9 mouse cellular contexts compared by ENCODE assay signal in genomic region chr1:120258245-120258644, GRCm38 (mm10). TPM values are rescaled to one million over a fixed set of nuclear protein-coding genes. Genes with fewer than 3 reads are reported as not detected.
DNase-seq lines count a peak whose midpoint lies in the region; ATAC-seq and TF ChIP-seq lines count a peak whose summit lies in the region.
"Had no signal": no experiment of that assay in that cellular context is flagged by ENCODE, and none has a peak within 500 bp of the region (broad histone marks: within the 10 kb centered on the region; RNA-seq: fewer than 3 reads in every experiment).

No protein-coding gene starts in this region.

- ATAC-seq in embryonic facial prominence, embryonic 13.5 days (ENCODE audit: insufficient number of reproducible peaks, insufficient read depth, low FRiP score, low TSS enrichment, low read depth): no peak
- ATAC-seq in liver, postnatal 0 days: no peak
- no peak for ATAC-seq in midbrain, embryonic 15.5 days (replicated peaks)

- peaks cover 11% of the 10 kb centered on the region; the same call in 1 of the 2 replicates for H3K27me3 ChIP-seq in heart, embryonic 10.5 days (ENCODE audit: insufficient read depth, poor library complexity, severe bottlenecking)
- H3K27me3 ChIP-seq in C2C12 (ENCODE audit: control insufficient read depth, insufficient read depth, insufficient read length): no peaks in the 10 kb centered on the region
- peaks cover under 1% of the 10 kb centered on the region; the same call in 1 of the 2 replicates for H3K27me3 ChIP-seq in embryonic facial prominence, embryonic 13.5 days
- H3K27me3 ChIP-seq in liver, postnatal 0 days (ENCODE audit: insufficient read depth, low read length): no peaks in the 10 kb centered on the region
- H3K27me3 ChIP-seq in midbrain, embryonic 15.5 days (replicated peaks): no peaks in the 10 kb centered on the region; the same call in 1 of the 2 replicates

- no peak for DNase-seq in heart, embryonic 10.5 days (ENCODE audit: low spot score)
- DNase-seq in heart, postnatal 14 days: no peak
- DNase-seq in liver, postnatal 0 days: no peak
- no peak for DNase-seq in layer of hippocampus, postnatal 14 days (ENCODE audit: low spot score in 2 of 2)
- no peak for DNase-seq in B cell, adult 2 months

- H3K4me3 ChIP-seq in heart, embryonic 10.5 days: no peak overlapping the region
- H3K4me3 ChIP-seq in C2C12 (ENCODE audit: insufficient read depth, poor library complexity, severe bottlenecking): peak overlapping the region; percentile 25
- no peak overlapping the region for H3K4me3 ChIP-seq in embryonic facial prominence, embryonic 13.5 days
- 0 out of 2 replicates have a peak overlapping the region, but pooled peaks have one; percentile 1 for H3K4me3 ChIP-seq in liver, postnatal 0 days (ENCODE audit: low read depth, low read length)
- H3K4me3 ChIP-seq in midbrain, embryonic 15.5 days: no peak overlapping the region
- H3K4me3 ChIP-seq: midbrain, embryonic 12.5 days had no signal

- H3ac ChIP-seq in C2C12 (ENCODE audit: control insufficient read depth, insufficient read length, low read depth): peak overlapping the region; percentile 65

- H3K4me1 ChIP-seq in heart, embryonic 10.5 days: peaks cover 23% of the 10 kb centered on the region
- H3K4me1 ChIP-seq in embryonic facial prominence, embryonic 13.5 days: peaks cover 14% of the 10 kb centered on the region
- peaks cover 56% of the 10 kb centered on the region for H3K4me1 ChIP-seq in liver, postnatal 0 days (ENCODE audit: insufficient read depth)
- no peaks in the 10 kb centered on the region for H3K4me1 ChIP-seq in midbrain, embryonic 15.5 days

- no peaks in the 10 kb centered on the region for H3K9me3 ChIP-seq in heart, embryonic 10.5 days
- H3K9me3 ChIP-seq in embryonic facial prominence, embryonic 13.5 days: no peaks in the 10 kb centered on the region
- H3K9me3 ChIP-seq in liver, postnatal 0 days (ENCODE audit: low read length): no peaks in the 10 kb centered on the region
- H3K9me3 ChIP-seq in midbrain, embryonic 15.5 days: no peaks in the 10 kb centered on the region
- H3K9me3 ChIP-seq: midbrain, embryonic 12.5 days had no signal

- H3K27ac ChIP-seq in heart, embryonic 10.5 days: peak overlapping the region; percentile 74
- H3K27ac ChIP-seq in embryonic facial prominence, embryonic 13.5 days: no peak overlapping the region
- no peak overlapping the region for H3K27ac ChIP-seq in liver, postnatal 0 days (ENCODE audit: low read depth)
- H3K27ac ChIP-seq in midbrain, embryonic 15.5 days: no peak overlapping the region
- H3K27ac ChIP-seq: midbrain, embryonic 12.5 days had no signal

- no peaks in the 10 kb centered on the region for H3K36me3 ChIP-seq in heart, embryonic 10.5 days
- no peaks in the 10 kb centered on the region for H3K36me3 ChIP-seq in C2C12 (ENCODE audit: control insufficient read depth, insufficient read depth)
- no peaks in the 10 kb centered on the region for H3K36me3 ChIP-seq in embryonic facial prominence, embryonic 13.5 days
- peaks cover 20% of the 10 kb centered on the region; the same call in 1 of the 2 replicates for H3K36me3 ChIP-seq in liver, postnatal 0 days (replicated peaks; ENCODE audit: insufficient read depth, low read length)
- H3K36me3 ChIP-seq in midbrain, embryonic 15.5 days (replicated peaks): no peaks in the 10 kb centered on the region
- H3K36me3 ChIP-seq: midbrain, embryonic 12.5 days had no signal

- no peaks in the 10 kb centered on the region for H3K79me3 ChIP-seq in C2C12 (ENCODE audit: low read depth)

- 76% methylated on average over 8 of the region's 8 CpGs for WGBS in heart, embryonic 10.5 days
- WGBS in embryonic facial prominence, embryonic 13.5 days: 48% methylated on average over 8 of the region's 8 CpGs
- whole genome bisulfite sequencing in liver, postnatal 0 days (ENCODE audit: insufficient replicate concordance): 61% methylated on average over 8 of the region's 8 CpGs
- WGBS in midbrain, embryonic 15.5 days: 75% methylated on average over 8 of the region's 8 CpGs

- H3K79me2 ChIP-seq in C2C12 (ENCODE audit: control insufficient read depth, insufficient read depth): no peaks in the 10 kb centered on the region

- no peak for TF ChIP-seq CTCF in C2C12 (IDR thresholded peaks at IDR 0.05; ENCODE audit: control insufficient read depth, insufficient read depth, insufficient read length)
- TF ChIP-seq CTCF in liver, postnatal 0 days (IDR thresholded peaks at IDR 0.05; ENCODE audit: low read depth): no peak

- H3K4me2 ChIP-seq in embryonic facial prominence, embryonic 13.5 days: peak overlapping the region; percentile 29; the same call in 1 of the 2 replicates
- peak overlapping the region; percentile 59 for H3K4me2 ChIP-seq in liver, postnatal 0 days (ENCODE audit: low read depth, low read length)
- H3K4me2 ChIP-seq in midbrain, embryonic 15.5 days: no peak overlapping the region
- H3K4me2 ChIP-seq: midbrain, embryonic 12.5 days had no signal

- H3K9ac ChIP-seq in embryonic facial prominence, embryonic 13.5 days: 0 out of 2 replicates have a peak overlapping the region, but pooled peaks have one; percentile 8
- H3K9ac ChIP-seq in liver, postnatal 0 days (replicated peaks): peak overlapping the region; percentile 41; the same call in 1 of the 2 replicates
- no peak overlapping the region for H3K9ac ChIP-seq in midbrain, embryonic 15.5 days
- H3K9ac ChIP-seq: midbrain, embryonic 12.5 days had no signal

- intact Hi-C loops in heart, postnatal 14 days (cut with DNase I): no loop called here

- TF ChIP-seq EP300 in liver, postnatal 0 days (IDR thresholded peaks at IDR 0.05; ENCODE audit: low read depth): no peak

TF ChIP-seq in C2C12, 6 proteins besides CTCF, POLR2A, EP300 and RAD21:
- TF ChIP-seq MYOD1 (IDR thresholded peaks at IDR 0.05; ENCODE audit: control insufficient read depth, insufficient read length, low read depth): no peak
- no peak for TF ChIP-seq USF1 (IDR thresholded peaks at IDR 0.05; ENCODE audit: low read depth)
- no peak for TF ChIP-seq MAX (IDR thresholded peaks at IDR 0.05)
- TF ChIP-seq FOSL1 (IDR thresholded peaks at IDR 0.05; ENCODE audit: insufficient read depth, low read length, poor library complexity, severe bottlenecking): no peak
- no peak for TF ChIP-seq MYOG (IDR thresholded peaks at IDR 0.05; ENCODE audit: control insufficient read depth, extremely low read depth, insufficient read length)
- TF ChIP-seq CEBPB (IDR thresholded peaks at IDR 0.05; ENCODE audit: low read depth): no peak
TF ChIP-seq in C2C12: peak in this region for 0.

RNA-seq across cellular contexts. Expression of gene Steap3, which starts 14.3 kb away (rescaled TPM):
- polyA plus RNA-seq in heart, embryonic 10.5 days (2016; fragmentation: Nextera tagmentation; extraction: Ambion mirVana): 14.6 and 15.7 TPM in 2 replicates
- total RNA-seq in heart, postnatal 14 days (2021): 10 to 100 TPM; 29.6 to 32.7 TPM
- polyA plus RNA-seq in C2C12 (2012; fragmentation: generic; extraction: Trizol): 42.7 TPM
- polyA plus RNA-seq in embryonic facial prominence, embryonic 13.5 days (2015; fragmentation: Nextera tagmentation; extraction: Ambion mirVana): 5.0 and 5.6 TPM in 2 replicates
- 27.2 TPM in 2 replicates for polyA plus RNA-seq in liver, postnatal 0 days (2015; fragmentation: Nextera tagmentation; extraction: Ambion mirVana)
- 1 to 10 TPM; 6.9 to 9.9 TPM for total RNA-seq in layer of hippocampus, postnatal 14 days (2021)
- 4.1 and 4.9 TPM in 2 replicates for polyA plus RNA-seq in midbrain, embryonic 15.5 days (2015; fragmentation: Nextera tagmentation; extraction: Ambion mirVana)

Comparison
In these comparisons a context has a peak if more than half of its experiments do, and no peak if none do; other contexts are left out.
1. H3K4me3 ChIP-seq: peak in C2C12 (single experiment) and liver, postnatal 0 days (single experiment); none in heart, embryonic 10.5 days (single experiment), embryonic facial prominence, embryonic 13.5 days (single experiment) and midbrain, embryonic 15.5 days (single experiment).